ENCODE assay signal across 9 mouse cellular contexts in the genomic region with DNA sequence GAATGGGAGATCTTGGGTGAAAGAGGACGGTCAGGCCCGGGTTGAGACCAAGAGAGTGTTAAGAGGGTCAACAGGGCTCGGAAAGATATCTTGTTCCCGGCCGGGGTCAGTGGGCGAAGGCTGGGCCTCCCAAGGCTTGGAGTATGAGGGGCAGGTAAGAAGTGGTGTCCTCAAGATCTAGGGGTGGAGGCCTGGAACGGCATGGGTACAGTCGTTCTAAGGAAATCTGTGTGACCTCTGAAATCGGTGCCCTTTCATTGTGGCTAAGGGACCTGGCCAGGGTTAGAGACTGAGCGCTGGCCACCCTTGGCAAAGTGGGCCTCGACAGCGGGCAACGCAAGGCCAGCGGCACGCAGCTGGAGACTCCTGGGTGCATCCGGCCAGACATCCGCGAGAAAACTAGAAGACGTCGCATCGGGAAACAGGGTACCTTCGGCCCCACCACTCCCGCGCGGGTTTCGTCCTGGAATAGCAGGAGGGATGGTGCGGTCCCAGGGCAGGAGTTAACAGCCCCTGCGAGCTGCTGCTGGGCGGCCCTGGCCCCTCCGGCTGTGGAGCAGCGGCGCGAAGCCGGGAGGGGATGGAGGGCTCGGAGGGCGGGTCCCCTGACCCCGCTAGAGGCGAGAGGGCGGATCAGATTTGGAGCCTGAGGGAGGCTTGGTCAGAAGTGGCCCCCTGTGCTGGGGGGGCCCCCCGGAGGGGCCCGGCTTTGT. TPM values are rescaled to one million over a fixed set of nuclear protein-coding genes. Genes with fewer than 3 reads are reported as not detected.
A peak's percentile ranks its signal among the peaks of the same experiment; 100 is the strongest.
DNase-seq lines count a peak whose midpoint lies in the region; ATAC-seq and TF ChIP-seq lines count a peak whose summit lies in the region.
"Had no signal": no experiment of that assay in that cellular context is flagged by ENCODE, and none has a peak within 500 bp of the region (broad histone marks: within the 10 kb centered on the region; RNA-seq: fewer than 3 reads in every experiment).

No protein-coding gene starts in this region.

- no peak for DNase-seq in liver, embryonic 11.5 days (ENCODE audit: low spot score)
- DNase-seq in liver = no peak
- DNase-seq in neural tube, embryonic 10.5 days (ENCODE audit: extremely low spot score, low spot score) = peak; percentile 76
- no peak for DNase-seq in left cerebral cortex, adult 8-10 months (ENCODE audit: low spot score in 2 of 2)
- no peak for DNase-seq in adrenal gland, postnatal 36 days
- DNase-seq: lung, postnatal 36 days had no signal

- no peak for TF ChIP-seq POLR2A in embryonic fibroblast, embryonic 13.5 days (IDR thresholded peaks at IDR 0.05; ENCODE audit: low read depth, low read length)

- 0 out of 2 replicates have a peak, but pooled peaks cover 3% of the 10 kb centered on the region for H3K4me1 ChIP-seq in liver, embryonic 11.5 days (replicated peaks; ENCODE audit: control insufficient read depth, insufficient read depth, low read length)
- H3K4me1 ChIP-seq in embryonic fibroblast, embryonic 13.5 days (ENCODE audit: control insufficient read depth, insufficient read depth, low read length) = no peaks in the 10 kb centered on the region
- H3K4me1 ChIP-seq in intestine, postnatal 0 days (replicated peaks; ENCODE audit: control insufficient read depth, insufficient read depth, low read length) = 0 out of 2 replicates have a peak, but pooled peaks cover 4% of the 10 kb centered on the region

- H3K4me3 ChIP-seq in liver, embryonic 11.5 days (ENCODE audit: low read depth, low read length) = peak overlapping the region; percentile 20
- peak overlapping the region; percentile 22 for H3K4me3 ChIP-seq in embryonic fibroblast, embryonic 13.5 days (ENCODE audit: insufficient read depth, low read length)
- peak overlapping the region; percentile 17 for H3K4me3 ChIP-seq in intestine, postnatal 0 days (ENCODE audit: low read depth, low read length)

- no peak for TF ChIP-seq CTCF in embryonic fibroblast, embryonic 13.5 days (IDR thresholded peaks at IDR 0.05; ENCODE audit: borderline replicate concordance, insufficient read depth, low read length)
- no peak for TF ChIP-seq CTCF in intestine, postnatal 0 days (IDR thresholded peaks at IDR 0.05; ENCODE audit: low read depth)

- no peak overlapping the region for H3K9ac ChIP-seq in liver, embryonic 11.5 days (ENCODE audit: low read depth, low read length)
- H3K9ac ChIP-seq in intestine, postnatal 0 days (ENCODE audit: low read depth, low read length) = no peak overlapping the region

- H3K27me3 ChIP-seq in liver, embryonic 11.5 days (replicated peaks; ENCODE audit: control insufficient read depth, insufficient read depth, low read length) = peaks cover 100% of the 10 kb centered on the region
- H3K27me3 ChIP-seq in intestine, postnatal 0 days (replicated peaks; ENCODE audit: control insufficient read depth, insufficient read depth, low read length) = peaks cover 99% of the 10 kb centered on the region

- no peaks in the 10 kb centered on the region for H3K9me3 ChIP-seq in liver, embryonic 11.5 days (ENCODE audit: control insufficient read depth, low read length)
- no peaks in the 10 kb centered on the region for H3K9me3 ChIP-seq in intestine, postnatal 0 days (ENCODE audit: control insufficient read depth)

- 2% methylated on average over 41 of the region's 41 CpGs for WGBS in liver, embryonic 11.5 days
- 2% methylated on average over 39 of the region's 41 CpGs for WGBS in intestine, postnatal 0 days

- peak overlapping the region; percentile 18 for H3K4me2 ChIP-seq in liver, embryonic 11.5 days
- H3K4me2 ChIP-seq in intestine, postnatal 0 days (replicated peaks; ENCODE audit: low read depth) = no peak overlapping the region; the same call in 1 of the 2 replicates

- H3K36me3 ChIP-seq in liver, embryonic 11.5 days (ENCODE audit: control insufficient read depth, insufficient read depth, low read length) = no peaks in the 10 kb centered on the region
- H3K36me3 ChIP-seq in intestine, postnatal 0 days (ENCODE audit: control insufficient read depth, insufficient read depth) = no peaks in the 10 kb centered on the region

- ATAC-seq in liver, embryonic 11.5 days (replicated peaks; ENCODE audit: low FRiP score) = no peak
- no peak for ATAC-seq in intestine, postnatal 0 days
- ATAC-seq in frontal cortex, adult (ENCODE audit: low TSS enrichment) = no peak

- H3K27ac ChIP-seq in liver, embryonic 11.5 days (ENCODE audit: low read depth, low read length) = no peak overlapping the region
- H3K27ac ChIP-seq in embryonic fibroblast, embryonic 13.5 days (ENCODE audit: insufficient read depth, low read length) = no peak overlapping the region
- H3K27ac ChIP-seq in intestine, postnatal 0 days (ENCODE audit: low read depth, low read length) = no peak overlapping the region

RNA-seq across cellular contexts. Expression of a gene that starts 1.7 kb away (rescaled TPM):
- polyA plus RNA-seq in liver, embryonic 11.5 days (2014; fragmentation: Nextera tagmentation; extraction: Ambion mirVana) = 0.14 TPM in 1 of 2 replicates, not detected in the other
- polyA plus RNA-seq in embryonic fibroblast, embryonic 13.5 days (2011; ENCODE audit: insufficient read length, low read depth, missing spikeins) = 1.1 and 2.8 TPM in 2 replicates
- not detected in 2 replicates for polyA plus RNA-seq in intestine, postnatal 0 days (2015; fragmentation: Nextera tagmentation; extraction: Ambion mirVana)
- under 1 TPM; 0.35 to 0.98 (median 0.60) TPM for total RNA-seq in left cerebral cortex, adult 8-10 months (2022)
- under 1 TPM in 1 of 2 experiments, not detected in 1; 0.07 TPM for total RNA-seq in adrenal gland, postnatal 36 days (2021)
